Mouse (Mus musculus): ENCODE data around the gene Tmem183a.

GRCm38 (mm10) chr1:134326841-134327346 lies 34.9 kb downstream of the Tmem183a start:
- TF ChIP-seq KAT2A (conservative IDR thresholded peaks at IDR 0.05; ENCODE audit: low read depth, low read length) (no peak), HCFC1 (IDR thresholded peaks at IDR 0.05; ENCODE audit: low read depth, low read length) (no peak), POLR2A (IDR thresholded peaks at IDR 0.05; ENCODE audit: control insufficient read depth in 1 of 2, insufficient read depth in 1 of 2, low read depth in 1 of 2, low read length in 2 of 2, poor library complexity in 1 of 2) (no peak), CTCF (IDR thresholded peaks at IDR 0.05 in 2 of 3, conservative IDR thresholded peaks at IDR 0.05 in 1 of 3; ENCODE audit: control insufficient read depth in 1 of 3, insufficient read depth in 1 of 3, low read depth in 2 of 3, low read length in 3 of 3, poor library complexity in 1 of 3, severe bottlenecking in 1 of 3) (no peak)

All from MEL (cell line).